Mouse (Mus musculus): ENCODE data around the gene Cox4i1.

DNA sequence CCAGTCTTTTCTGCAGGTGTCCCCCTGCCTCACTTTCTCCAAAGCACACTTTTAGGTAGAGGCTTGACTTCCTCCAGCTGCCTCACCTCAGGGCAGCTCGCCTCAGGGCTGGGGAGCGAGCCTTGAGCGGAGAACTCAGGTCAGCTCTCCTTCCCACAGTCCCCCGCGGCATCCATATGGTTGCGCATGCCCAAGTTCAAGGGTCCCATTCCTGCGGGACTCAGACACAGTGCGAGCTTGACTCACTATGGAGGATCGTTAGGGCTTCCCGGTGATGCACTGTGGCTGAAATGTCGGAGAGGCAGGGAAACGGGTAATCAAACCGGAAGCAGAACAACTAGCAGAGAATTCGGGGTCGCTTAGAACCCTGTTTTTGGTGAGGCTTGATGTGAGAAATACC lies 37.1 kb downstream of the Cox4i1 start:
- TF ChIP-seq POLR2A (IDR thresholded peaks at IDR 0.05; ENCODE audit: borderline replicate concordance, insufficient read depth, low read length): no peak
- no peak for TF ChIP-seq CTCF (IDR thresholded peaks at IDR 0.05; ENCODE audit: borderline replicate concordance, insufficient read depth, low read depth, low read length)
